Mouse (Mus musculus): Measurements from ENCODE around the gene Epha2. TPM values are rescaled to one million over a fixed set of nuclear protein-coding genes. Genes with fewer than 3 reads are reported as not detected.
A peak's percentile ranks its signal among the peaks of the same experiment; 100 is the strongest.

The Epha2 gene
- polyA plus RNA-seq, 1 experiment = 46.8 TPM

DNA sequence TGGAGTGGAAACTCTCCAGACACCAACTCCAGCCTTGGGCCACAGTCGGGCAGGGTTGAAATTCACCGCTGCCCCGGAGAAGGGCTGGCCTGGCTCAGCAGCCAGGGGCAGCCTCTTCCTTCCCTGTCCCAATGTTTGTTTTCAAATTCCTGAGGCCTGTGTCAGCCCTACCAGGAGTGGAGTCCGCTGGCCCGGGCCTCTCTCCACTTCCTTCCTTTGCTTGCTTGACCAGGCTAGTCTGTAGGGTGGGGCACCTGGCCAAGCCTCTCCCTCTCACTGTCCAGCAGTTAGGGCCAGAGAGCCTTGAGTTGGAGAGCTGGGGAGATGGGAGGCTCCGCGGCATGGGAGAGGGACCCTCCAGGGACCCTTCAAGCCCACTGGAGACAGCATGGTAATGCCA lies 22.9 kb upstream of the Epha2 start:
- TF ChIP-seq TCF3 (IDR thresholded peaks at IDR 0.05; ENCODE audit: insufficient read length, low read depth) (no peak), USF1 (IDR thresholded peaks at IDR 0.05; ENCODE audit: low read depth) (no peak), POLR2AphosphoS2 (IDR thresholded peaks at IDR 0.05; ENCODE audit: insufficient read length, low read depth) (peak; percentile 81), POLR2A (IDR thresholded peaks at IDR 0.05; ENCODE audit: insufficient read length, low read depth) (peak; percentile 73), MYOD1 (IDR thresholded peaks at IDR 0.05; ENCODE audit: control insufficient read depth in 1 of 3, insufficient read length in 2 of 3, low read depth in 2 of 3) (peak in 1 of 3 experiments; percentile 7)
- H3K4me2 ChIP-seq (ENCODE audit: low read depth) = peak overlapping the region; percentile 97
- peak overlapping the region; percentile 13 for H3ac ChIP-seq (ENCODE audit: control insufficient read depth, insufficient read length)
- H3K27me3 ChIP-seq (ENCODE audit: control insufficient read depth, insufficient read depth, insufficient read length) = no peaks in the 10 kb centered on the region
- H3K4me3 ChIP-seq = peak overlapping the region; percentile 29
- no peaks in the 10 kb centered on the region for H3K79me2 ChIP-seq (ENCODE audit: control insufficient read depth, insufficient read depth)
- H3K36me3 ChIP-seq (ENCODE audit: control insufficient read depth, insufficient read depth) = no peaks in the 10 kb centered on the region

DNA sequence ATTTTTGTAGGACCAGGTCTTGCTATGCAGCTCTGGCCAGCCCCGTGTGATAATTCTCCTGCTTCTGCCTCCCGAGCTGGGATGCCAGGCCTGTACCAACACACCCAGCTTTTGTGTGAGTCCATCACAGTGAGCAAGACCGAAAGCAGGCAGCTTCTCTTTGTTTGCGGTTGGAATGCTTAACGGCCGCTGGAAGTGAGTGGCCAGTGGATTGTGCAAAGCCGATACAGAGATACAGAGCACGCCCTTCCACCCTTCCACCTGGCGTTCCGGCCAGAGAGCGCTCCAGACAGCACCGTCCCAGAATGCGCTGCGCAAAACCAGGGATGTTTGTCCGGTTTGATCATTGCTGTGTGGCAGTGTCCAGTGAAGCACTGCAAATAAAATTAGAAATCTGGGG lies 21.7 kb upstream of the Epha2 start:
- H3K4me2 ChIP-seq (ENCODE audit: low read depth) = peak overlapping the region; percentile 97

DNA sequence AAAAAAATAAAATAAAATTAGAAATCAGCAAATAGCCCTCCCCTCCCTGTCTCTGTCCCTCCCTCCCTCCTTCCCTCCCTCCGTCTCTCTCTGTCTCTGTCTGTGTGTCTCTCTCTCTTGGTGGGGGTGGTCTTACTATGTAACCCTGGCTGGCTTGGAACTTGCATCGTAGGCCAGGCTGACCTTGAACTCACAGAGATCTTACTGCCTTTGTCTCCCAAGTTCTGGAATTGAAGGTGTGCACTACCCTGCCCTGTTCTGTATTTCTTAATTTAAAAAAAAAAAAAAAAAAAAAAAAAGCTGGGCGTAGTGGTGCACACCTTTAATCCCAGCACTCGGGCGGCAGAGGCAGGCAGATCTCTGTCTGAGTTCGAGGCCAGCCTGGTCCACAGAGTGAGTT lies 21.3 kb upstream of the Epha2 start:
- no peaks in the 10 kb centered on the region for H3K79me2 ChIP-seq (ENCODE audit: control insufficient read depth, insufficient read depth)
- peak overlapping the region; percentile 29 for H3K4me3 ChIP-seq
- H3K36me3 ChIP-seq (ENCODE audit: control insufficient read depth, insufficient read depth) = no peaks in the 10 kb centered on the region
- H3K27me3 ChIP-seq (ENCODE audit: control insufficient read depth, insufficient read depth, insufficient read length) = no peaks in the 10 kb centered on the region
- no peak overlapping the region for H3ac ChIP-seq (ENCODE audit: control insufficient read depth, insufficient read length)
- TF ChIP-seq SRF (IDR thresholded peaks at IDR 0.05; ENCODE audit: control insufficient read depth, insufficient read length, low read depth) (no peak), REST (IDR thresholded peaks at IDR 0.05; ENCODE audit: insufficient read depth, insufficient read length) (no peak), CEBPB (IDR thresholded peaks at IDR 0.05; ENCODE audit: insufficient read depth, poor library complexity, severe bottlenecking) (no peak), E2F4 (IDR thresholded peaks at IDR 0.05; ENCODE audit: insufficient read depth) (no peak)
- peak overlapping the region; percentile 97 for H3K4me2 ChIP-seq (ENCODE audit: low read depth)

More for the DNA sequence above, 21.7 kb upstream of the Epha2 start:
- H3K79me2 ChIP-seq (ENCODE audit: control insufficient read depth, insufficient read depth) = no peaks in the 10 kb centered on the region
- no peaks in the 10 kb centered on the region for H3K36me3 ChIP-seq (ENCODE audit: control insufficient read depth, insufficient read depth)
- TF ChIP-seq USF1 (IDR thresholded peaks at IDR 0.05; ENCODE audit: low read depth) (no peak), CEBPB (IDR thresholded peaks at IDR 0.05; ENCODE audit: insufficient read depth, poor library complexity, severe bottlenecking) (peak; percentile 85), MYOD1 (IDR thresholded peaks at IDR 0.05; ENCODE audit: control insufficient read depth in 1 of 3, insufficient read length in 2 of 3, low read depth in 2 of 3) (peak in 2 of 3 experiments; percentile 78 to 88), SRF (IDR thresholded peaks at IDR 0.05; ENCODE audit: control insufficient read depth, insufficient read length, low read depth) (no peak), MYOG (IDR thresholded peaks at IDR 0.05; ENCODE audit: control insufficient read depth in 1 of 3, insufficient read depth in 1 of 3, insufficient read length in 2 of 3, low read depth in 2 of 3) (peak in 2 of 3 experiments; percentile 64 to 86), POLR2A (IDR thresholded peaks at IDR 0.05; ENCODE audit: insufficient read length, low read depth) (peak; percentile 68)
- peak overlapping the region; percentile 29 for H3K4me3 ChIP-seq
- no peaks in the 10 kb centered on the region for H3K27me3 ChIP-seq (ENCODE audit: control insufficient read depth, insufficient read depth, insufficient read length)
- no peak overlapping the region for H3ac ChIP-seq (ENCODE audit: control insufficient read depth, insufficient read length)

GRCm38 (mm10) chr4:141280471-141280870 lies 20.6 kb upstream of the Epha2 start:
- Histone ChIP-seq H3K36me3 (ENCODE audit: control insufficient read depth, insufficient read depth) (no peaks in the 10 kb centered on the region), H3ac (ENCODE audit: control insufficient read depth, insufficient read length) (no peak overlapping the region), H3K27me3 (ENCODE audit: control insufficient read depth, insufficient read depth, insufficient read length) (no peaks in the 10 kb centered on the region), H3K79me2 (ENCODE audit: control insufficient read depth, insufficient read depth) (no peaks in the 10 kb centered on the region), H3K4me3 (no peak overlapping the region), H3K4me2 (ENCODE audit: low read depth) (no peak overlapping the region)
- no peak for TF ChIP-seq POLR2AphosphoS2 (IDR thresholded peaks at IDR 0.05; ENCODE audit: insufficient read length, low read depth)
- no peak for TF ChIP-seq CEBPB (IDR thresholded peaks at IDR 0.05; ENCODE audit: insufficient read depth, poor library complexity, severe bottlenecking)
- no peak for TF ChIP-seq USF1 (IDR thresholded peaks at IDR 0.05; ENCODE audit: low read depth)
- no peak for TF ChIP-seq REST (IDR thresholded peaks at IDR 0.05; ENCODE audit: insufficient read depth, insufficient read length)
- TF ChIP-seq TCF3 (IDR thresholded peaks at IDR 0.05; ENCODE audit: insufficient read length, low read depth) = no peak
- no peak for TF ChIP-seq MAX (IDR thresholded peaks at IDR 0.05; ENCODE audit: low read depth)
- TF ChIP-seq E2F4 (IDR thresholded peaks at IDR 0.05; ENCODE audit: insufficient read depth) = no peak
- TF ChIP-seq SRF (IDR thresholded peaks at IDR 0.05; ENCODE audit: control insufficient read depth, insufficient read length, low read depth) = no peak
- no peak for TF ChIP-seq POLR2A (IDR thresholded peaks at IDR 0.05; ENCODE audit: insufficient read length, low read depth)

GRCm38 (mm10) chr4:141281153-141281552 lies 19.9 kb upstream of the Epha2 start:
- TF ChIP-seq E2F4 (IDR thresholded peaks at IDR 0.05; ENCODE audit: insufficient read depth) (no peak), TCF3 (IDR thresholded peaks at IDR 0.05; ENCODE audit: insufficient read length, low read depth) (no peak), POLR2AphosphoS2 (IDR thresholded peaks at IDR 0.05; ENCODE audit: insufficient read length, low read depth) (no peak), MYOG (IDR thresholded peaks at IDR 0.05; ENCODE audit: control insufficient read depth in 1 of 3, insufficient read depth in 1 of 3, insufficient read length in 2 of 3, low read depth in 2 of 3) (no peak), MYOD1 (IDR thresholded peaks at IDR 0.05; ENCODE audit: control insufficient read depth in 1 of 3, insufficient read length in 2 of 3, low read depth in 2 of 3) (no peak), REST (IDR thresholded peaks at IDR 0.05; ENCODE audit: insufficient read depth, insufficient read length) (no peak), MAX (IDR thresholded peaks at IDR 0.05; ENCODE audit: low read depth) (no peak)
- H3K4me2 ChIP-seq (ENCODE audit: low read depth) = no peak overlapping the region
- H3K4me3 ChIP-seq = no peak overlapping the region
- no peaks in the 10 kb centered on the region for H3K27me3 ChIP-seq (ENCODE audit: control insufficient read depth, insufficient read depth, insufficient read length)
- no peak overlapping the region for H3ac ChIP-seq (ENCODE audit: control insufficient read depth, insufficient read length)
- H3K79me2 ChIP-seq (ENCODE audit: control insufficient read depth, insufficient read depth) = no peaks in the 10 kb centered on the region
- no peaks in the 10 kb centered on the region for H3K36me3 ChIP-seq (ENCODE audit: control insufficient read depth, insufficient read depth)

GRCm38 (mm10) chr4:141281578-141281977 lies 19.5 kb upstream of the Epha2 start:
- Histone ChIP-seq H3K27me3 (ENCODE audit: control insufficient read depth, insufficient read depth, insufficient read length) (no peaks in the 10 kb centered on the region), H3K4me3 (no peak overlapping the region), H3K36me3 (ENCODE audit: control insufficient read depth, insufficient read depth) (no peaks in the 10 kb centered on the region), H3K79me2 (ENCODE audit: control insufficient read depth, insufficient read depth) (no peaks in the 10 kb centered on the region), H3ac (ENCODE audit: control insufficient read depth, insufficient read length) (no peak overlapping the region), H3K4me2 (ENCODE audit: low read depth) (no peak overlapping the region)
- TF ChIP-seq MYOG (IDR thresholded peaks at IDR 0.05; ENCODE audit: control insufficient read depth in 1 of 3, insufficient read depth in 1 of 3, insufficient read length in 2 of 3, low read depth in 2 of 3) (no peak), USF1 (IDR thresholded peaks at IDR 0.05; ENCODE audit: low read depth) (no peak), POLR2AphosphoS2 (IDR thresholded peaks at IDR 0.05; ENCODE audit: insufficient read length, low read depth) (no peak), TCF3 (IDR thresholded peaks at IDR 0.05; ENCODE audit: insufficient read length, low read depth) (no peak), MYOD1 (IDR thresholded peaks at IDR 0.05; ENCODE audit: control insufficient read depth in 1 of 3, insufficient read length in 2 of 3, low read depth in 2 of 3) (no peak), POLR2A (IDR thresholded peaks at IDR 0.05; ENCODE audit: insufficient read length, low read depth) (no peak), CEBPB (IDR thresholded peaks at IDR 0.05; ENCODE audit: insufficient read depth, poor library complexity, severe bottlenecking) (no peak), MAX (IDR thresholded peaks at IDR 0.05; ENCODE audit: low read depth) (no peak), REST (IDR thresholded peaks at IDR 0.05; ENCODE audit: insufficient read depth, insufficient read length) (no peak), E2F4 (IDR thresholded peaks at IDR 0.05; ENCODE audit: insufficient read depth) (no peak), TCF12 (IDR thresholded peaks at IDR 0.05; ENCODE audit: insufficient read depth, poor library complexity, severe bottlenecking) (no peak), SRF (IDR thresholded peaks at IDR 0.05; ENCODE audit: control insufficient read depth, insufficient read length, low read depth) (no peak)
